Mouse (Mus musculus) heart, embryonic 11.5 days (tissue): ENCODE measurements around the gene Txndc12. TPM values are rescaled to one million over a fixed set of nuclear protein-coding genes. Genes with fewer than 3 reads are reported as not detected.

ENCODE experiments used
- ATAC-seq: fragments of 200-750 bp; cut with Nextera tagmentation; replicated peaks from 2 replicates; pipeline ENCODE4 v1.8.0; 2017; ENCODE audit warnings: moderate library complexity; ENCODE audit not compliant: insufficient number of reproducible peaks, low FRiP score, low TSS enrichment
- H3K27ac ChIP-seq: fragments of 300-500 bp; sonication (generic); 2 replicates; pipeline ENCODE4 v1.5.1; 2014; ENCODE audit warnings: mild to moderate bottlenecking, low read depth, low read length
- H3K27me3 ChIP-seq: fragments of 300-500 bp; sonication (generic); 2 replicates; pipeline ENCODE4 v1.6.1; 2014; ENCODE audit warnings: mild to moderate bottlenecking, low read length, mixed read lengths; ENCODE audit not compliant: control insufficient read depth, insufficient read depth
- H3K36me3 ChIP-seq: fragments of 300-500 bp; sonication (generic); 2 replicates; pipeline ENCODE4 v1.6.1; 2014; ENCODE audit warnings: mild to moderate bottlenecking, low read length, moderate library complexity, mixed read lengths; ENCODE audit not compliant: control insufficient read depth, insufficient read depth
- H3K4me1 ChIP-seq: fragments of 300-500 bp; sonication (generic); 2 replicates; pipeline ENCODE4 v1.6.1; 2014; ENCODE audit warnings: low read length; ENCODE audit not compliant: control insufficient read depth, insufficient read depth
- H3K4me2 ChIP-seq: fragments of 300-500 bp; sonication (generic); 2 replicates; pipeline ENCODE4 v1.6.1; 2014; ENCODE audit warnings: mild to moderate bottlenecking, moderate library complexity
- H3K4me3 ChIP-seq: fragments of 300-500 bp; sonication (generic); 2 replicates; pipeline ENCODE4 v1.5.1; 2014; ENCODE audit warnings: low read depth, low read length
- H3K9ac ChIP-seq: fragments of 300-500 bp; sonication (generic); 2 replicates; pipeline ENCODE4 v1.6.1; 2014; ENCODE audit warnings: mild to moderate bottlenecking, low read depth, low read length, moderate library complexity
- H3K9me3 ChIP-seq: fragments of 300-500 bp; sonication (generic); replicated peaks from 2 replicates; pipeline ENCODE4 v1.6.1; 2016; ENCODE audit warnings: low read length; ENCODE audit not compliant: control insufficient read depth
- WGBS: fragments of 180-500 bp; shearing (Covaris S2); extraction: QIAGEN DNeasy Blood & Tissue Kit; methylation state at CpG from one replicate; pipeline ENCODE4 v1.1.7; 2014; ENCODE audit not compliant: insufficient replicate concordance; 5-methylcytosine and 5-hydroxymethylcytosine counted together
- polyA plus RNA-seq: library from polyadenylated mRNA; unstranded; fragments of >200 nt; fragmentation: Nextera tagmentation; extraction: Ambion mirVana; gene quantifications from 2 replicates; pipeline ENCODE4 v1.2.1, GENCODE M21; 2014

Gene Txndc12
- polyA plus RNA-seq, 1 experiment from 2014 or later: 123 TPM

- WGBS: 72% methylated on average over 6 of the region's 6 CpGs
- no peak overlapping the region for H3K4me3 ChIP-seq
- H3K4me2 ChIP-seq: no peak overlapping the region
- no peak overlapping the region for H3K27ac ChIP-seq
- H3K9me3 ChIP-seq: no peaks in the 10 kb centered on the region
- H3K27me3 ChIP-seq: no peaks in the 10 kb centered on the region
- ATAC-seq: no peak
- H3K9ac ChIP-seq: no peak overlapping the region
- peaks cover 6% of the 10 kb centered on the region; the same call in 1 of the 2 replicates for H3K36me3 ChIP-seq
- no peaks in the 10 kb centered on the region for H3K4me1 ChIP-seq
These were observed 22.9 kb upstream of the Txndc12 start for GRCm38 (mm10) chr4:108811550-108811949.

- H3K9ac ChIP-seq: no peak overlapping the region
- H3K4me3 ChIP-seq: no peak overlapping the region
- 93% methylated on average over 3 of the region's 3 CpGs for WGBS
- no peak for ATAC-seq
- no peaks in the 10 kb centered on the region for H3K27me3 ChIP-seq
- H3K36me3 ChIP-seq: peaks cover 36% of the 10 kb centered on the region
- no peak overlapping the region for H3K27ac ChIP-seq
- H3K4me1 ChIP-seq: no peaks in the 10 kb centered on the region
- H3K9me3 ChIP-seq: no peaks in the 10 kb centered on the region
- no peak overlapping the region for H3K4me2 ChIP-seq
These were observed 8.7 kb upstream of the Txndc12 start for GRCm38 (mm10) chr4:108825677-108826076.

- H3K36me3 ChIP-seq: peaks cover 36% of the 10 kb centered on the region
- H3K9me3 ChIP-seq: no peaks in the 10 kb centered on the region
- WGBS: 81% methylated on average over 1 of the region's 1 CpGs
- no peak overlapping the region for H3K9ac ChIP-seq
- no peak overlapping the region for H3K4me3 ChIP-seq
- no peak overlapping the region for H3K27ac ChIP-seq
- no peaks in the 10 kb centered on the region for H3K27me3 ChIP-seq
- no peak overlapping the region for H3K4me2 ChIP-seq
- no peak for ATAC-seq
- no peaks in the 10 kb centered on the region; the same call in 1 of the 2 replicates for H3K4me1 ChIP-seq
These were observed 8.3 kb upstream of the Txndc12 start for GRCm38 (mm10) chr4:108826096-108826495.

GRCm38 (mm10) chr4:108826643-108827042 is 7.8 kb upstream of the Txndc12 start:
- 85% methylated on average over 2 of the region's 2 CpGs for WGBS
- Histone ChIP-seq H3K9me3 (no peaks in the 10 kb centered on the region), H3K27me3 (no peaks in the 10 kb centered on the region), H3K4me3 (no peak overlapping the region), H3K4me2 (no peak overlapping the region), H3K27ac (no peak overlapping the region), H3K4me1 (peaks cover under 1% of the 10 kb centered on the region; the same call in 1 of the 2 replicates), H3K36me3 (peaks cover 36% of the 10 kb centered on the region), H3K9ac (no peak overlapping the region)
- no peak for ATAC-seq

- H3K4me1 ChIP-seq: peaks cover 12% of the 10 kb centered on the region; the same call in 1 of the 2 replicates
- H3K4me2 ChIP-seq: peak overlapping the region; percentile 31; the same call in 1 of the 2 replicates
- H3K9me3 ChIP-seq: no peaks in the 10 kb centered on the region
- peaks cover 11% of the 10 kb centered on the region for H3K36me3 ChIP-seq
- no peak overlapping the region for H3K4me3 ChIP-seq
- no peaks in the 10 kb centered on the region for H3K27me3 ChIP-seq
- no peak overlapping the region for H3K27ac ChIP-seq
- H3K9ac ChIP-seq: no peak overlapping the region
- WGBS: 85% methylated on average over 1 of the region's 1 CpGs
- ATAC-seq: no peak
These were observed 3.7 kb upstream of the Txndc12 start for GRCm38 (mm10) chr4:108830698-108831097.

GRCm38 (mm10) chr4:108832916-108833827 is 1.2 kb upstream of the Txndc12 start, which contains the start of gene Btf3l4:
TSS of gene Btf3l4 (minus strand) at chr4:108833614.
- H3K27me3 ChIP-seq: no peaks in the 10 kb centered on the region
- H3K9ac ChIP-seq: peak within 1 kb of the TSS; percentile 99
- WGBS: under 1% methylated on average over 64 of the region's 73 CpGs
- peak within 1 kb of the TSS; percentile 95 for H3K4me3 ChIP-seq
- H3K4me2 ChIP-seq: peak within 1 kb of the TSS; percentile 84
- H3K4me1 ChIP-seq: peaks cover 15% of the 10 kb centered on the region
- peaks cover 4% of the 10 kb centered on the region; the same call in 1 of the 2 replicates for H3K36me3 ChIP-seq
- H3K27ac ChIP-seq: peak within 1 kb of the TSS; percentile 98
- peak; percentile 94 for ATAC-seq
- H3K9me3 ChIP-seq: no peaks in the 10 kb centered on the region

- no peaks in the 10 kb centered on the region for H3K27me3 ChIP-seq
- H3K4me1 ChIP-seq: peaks cover 20% of the 10 kb centered on the region
- H3K9ac ChIP-seq: peak overlapping the region; percentile 99
- H3K36me3 ChIP-seq: peaks cover 3% of the 10 kb centered on the region; the same call in 1 of the 2 replicates
- WGBS: 0% methylated on average over 6 of the region's 6 CpGs
- no peak for ATAC-seq
- H3K4me2 ChIP-seq: peak overlapping the region; percentile 84
- H3K9me3 ChIP-seq: no peaks in the 10 kb centered on the region
- peak overlapping the region; percentile 98 for H3K27ac ChIP-seq
- H3K4me3 ChIP-seq: peak overlapping the region; percentile 95
These were observed 630 bp upstream of the Txndc12 start for GRCm38 (mm10) chr4:108833828-108834114.

- Histone ChIP-seq H3K9me3 (no peaks in the 10 kb centered on the region), H3K27me3 (no peaks in the 10 kb centered on the region), H3K4me2 (peak overlapping the region; percentile 84), H3K27ac (peak overlapping the region; percentile 98), H3K36me3 (no peaks in the 10 kb centered on the region), H3K4me1 (peaks cover 20% of the 10 kb centered on the region), H3K9ac (peak overlapping the region; percentile 99), H3K4me3 (peak overlapping the region; percentile 95)
- WGBS: under 1% methylated on average over 15 of the region's 15 CpGs
- ATAC-seq: no peak
These were observed 540 bp downstream of the Txndc12 start for GRCm38 (mm10) chr4:108834971-108835311.
